Mouse (Mus musculus): ENCODE measurements around the gene Tnni1. TPM values are rescaled to one million over a fixed set of nuclear protein-coding genes. Genes with fewer than 3 reads are reported as not detected.

Gene Tnni1
- polyA plus RNA-seq, 1 experiment, result 1.3 TPM

GRCm38 (mm10) chr1:135735460-135735859 lies 43.8 kb upstream of the Tnni1 start:
- DNase-seq (ENCODE audit: low read depth in 1 of 2, low spot score in 2 of 2), result no peak
- no peaks in the 10 kb centered on the region for H3K27me3 ChIP-seq (ENCODE audit: control insufficient read depth, insufficient read depth, low read length)
- 78% methylated on average over 6 of the region's 6 CpGs for WGBS
- H3K36me3 ChIP-seq (ENCODE audit: control insufficient read depth, insufficient read depth, low read length), result no peaks in the 10 kb centered on the region
- no peak for TF ChIP-seq POLR2A (IDR thresholded peaks at IDR 0.05; ENCODE audit: low read depth, low read length)
- no peak for TF ChIP-seq CTCF (IDR thresholded peaks at IDR 0.05; ENCODE audit: extremely low read depth, insufficient read depth, insufficient read length, insufficient replicate concordance)
- H3K27ac ChIP-seq (ENCODE audit: insufficient read depth, low read length), result peak overlapping the region; percentile 43; the same call in 1 of the 2 replicates
- no peak overlapping the region for H3K4me3 ChIP-seq (ENCODE audit: extremely low read depth, insufficient read depth, insufficient read length)
- H3K4me1 ChIP-seq (ENCODE audit: control insufficient read depth, insufficient read depth, insufficient read length), result peaks cover under 1% of the 10 kb centered on the region; the same call in 1 of the 2 replicates

GRCm38 (mm10) chr1:135744987-135745386 lies 34.2 kb upstream of the Tnni1 start:
- Histone ChIP-seq H3K4me1 (ENCODE audit: control insufficient read depth, insufficient read depth, insufficient read length) (no peaks in the 10 kb centered on the region; the same call in 1 of the 2 replicates), H3K27ac (ENCODE audit: insufficient read depth, low read length) (no peak overlapping the region), H3K36me3 (ENCODE audit: control insufficient read depth, insufficient read depth, low read length) (peaks cover 15% of the 10 kb centered on the region), H3K4me3 (ENCODE audit: extremely low read depth, insufficient read depth, insufficient read length) (no peak overlapping the region), H3K27me3 (ENCODE audit: control insufficient read depth, insufficient read depth, low read length) (no peaks in the 10 kb centered on the region)
- no peak for DNase-seq (ENCODE audit: low read depth in 1 of 2, low spot score in 2 of 2)
- WGBS, result 91% methylated on average over 7 of the region's 7 CpGs
- TF ChIP-seq POLR2A (IDR thresholded peaks at IDR 0.05; ENCODE audit: low read depth, low read length) (no peak), CTCF (IDR thresholded peaks at IDR 0.05; ENCODE audit: extremely low read depth, insufficient read depth, insufficient read length, insufficient replicate concordance) (no peak)

DNA sequence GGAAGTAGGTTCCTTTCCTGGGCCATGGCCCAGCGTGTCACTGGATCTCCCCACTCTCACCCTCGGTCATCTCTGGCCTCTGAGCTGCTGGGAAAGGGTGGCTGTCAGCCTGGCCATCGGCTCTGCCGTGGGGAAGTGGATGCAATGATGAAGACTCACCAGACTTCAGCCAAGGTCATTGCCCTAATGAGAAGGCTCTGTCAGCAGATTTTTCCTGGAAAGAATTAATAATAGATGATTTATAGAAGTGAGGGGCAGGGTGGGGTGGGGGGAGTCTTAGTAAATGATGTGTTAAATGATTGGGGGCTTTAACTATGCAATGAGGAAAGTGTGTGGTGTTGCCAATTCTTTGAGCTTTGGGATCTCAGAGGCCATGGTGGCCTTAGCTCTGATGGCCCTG lies 33.0 kb upstream of the Tnni1 start:
- TF ChIP-seq POLR2A (IDR thresholded peaks at IDR 0.05; ENCODE audit: low read depth, low read length), result no peak
- no peak for TF ChIP-seq CTCF (IDR thresholded peaks at IDR 0.05; ENCODE audit: extremely low read depth, insufficient read depth, insufficient read length, insufficient replicate concordance)
- WGBS, result 87% methylated on average over 4 of the region's 4 CpGs

GRCm38 (mm10) chr1:135752737-135753348 lies 26.4 kb upstream of the Tnni1 start:
- peaks cover 10% of the 10 kb centered on the region for H3K36me3 ChIP-seq (ENCODE audit: control insufficient read depth, insufficient read depth, low read length)
- H3K27me3 ChIP-seq (ENCODE audit: control insufficient read depth, insufficient read depth, low read length), result no peaks in the 10 kb centered on the region
- peak; percentile 85 to 87 for DNase-seq (ENCODE audit: low read depth in 1 of 2, low spot score in 2 of 2)
- no peaks in the 10 kb centered on the region for H3K4me1 ChIP-seq (ENCODE audit: control insufficient read depth, insufficient read depth, insufficient read length)
- H3K27ac ChIP-seq (ENCODE audit: insufficient read depth, low read length), result no peak overlapping the region
- H3K4me3 ChIP-seq (ENCODE audit: extremely low read depth, insufficient read depth, insufficient read length), result no peak overlapping the region
- peak; percentile 99 for TF ChIP-seq CTCF (IDR thresholded peaks at IDR 0.05; ENCODE audit: extremely low read depth, insufficient read depth, insufficient read length, insufficient replicate concordance)
- no peak for TF ChIP-seq POLR2A (IDR thresholded peaks at IDR 0.05; ENCODE audit: low read depth, low read length)
- WGBS, result 12% methylated on average over 10 of the region's 10 CpGs

More for the DNA sequence above, 33.0 kb upstream of the Tnni1 start:
- DNase-seq (ENCODE audit: low read depth in 1 of 2, low spot score in 2 of 2), result no peak
- Histone ChIP-seq H3K27ac (ENCODE audit: insufficient read depth, low read length) (no peak overlapping the region), H3K4me1 (ENCODE audit: control insufficient read depth, insufficient read depth, insufficient read length) (no peaks in the 10 kb centered on the region; the same call in 1 of the 2 replicates), H3K4me3 (ENCODE audit: extremely low read depth, insufficient read depth, insufficient read length) (no peak overlapping the region), H3K36me3 (ENCODE audit: control insufficient read depth, insufficient read depth, low read length) (peaks cover 23% of the 10 kb centered on the region), H3K27me3 (ENCODE audit: control insufficient read depth, insufficient read depth, low read length) (no peaks in the 10 kb centered on the region)

- Histone ChIP-seq H3K36me3 (ENCODE audit: control insufficient read depth, insufficient read depth, low read length) (peaks cover 8% of the 10 kb centered on the region), H3K27me3 (ENCODE audit: control insufficient read depth, insufficient read depth, low read length) (no peaks in the 10 kb centered on the region), H3K27ac (ENCODE audit: insufficient read depth, low read length) (no peak overlapping the region), H3K4me1 (ENCODE audit: control insufficient read depth, insufficient read depth, insufficient read length) (no peaks in the 10 kb centered on the region), H3K4me3 (ENCODE audit: extremely low read depth, insufficient read depth, insufficient read length) (no peak overlapping the region)
- no peak for DNase-seq (ENCODE audit: low read depth in 1 of 2, low spot score in 2 of 2)
- no peak for TF ChIP-seq CTCF (IDR thresholded peaks at IDR 0.05; ENCODE audit: extremely low read depth, insufficient read depth, insufficient read length, insufficient replicate concordance)
- 75% methylated on average over 9 of the region's 9 CpGs for WGBS
Measured at GRCm38 (mm10) chr1:135755287-135755686, 23.9 kb upstream of the Tnni1 start.

GRCm38 (mm10) chr1:135755913-135756312 lies 23.3 kb upstream of the Tnni1 start:
- Histone ChIP-seq H3K36me3 (ENCODE audit: control insufficient read depth, insufficient read depth, low read length) (peaks cover 3% of the 10 kb centered on the region; the same call in 1 of the 2 replicates), H3K4me1 (ENCODE audit: control insufficient read depth, insufficient read depth, insufficient read length) (no peaks in the 10 kb centered on the region), H3K27ac (ENCODE audit: insufficient read depth, low read length) (no peak overlapping the region), H3K4me3 (ENCODE audit: extremely low read depth, insufficient read depth, insufficient read length) (no peak overlapping the region), H3K27me3 (ENCODE audit: control insufficient read depth, insufficient read depth, low read length) (no peaks in the 10 kb centered on the region)
- no peak for DNase-seq (ENCODE audit: low read depth in 1 of 2, low spot score in 2 of 2)
- TF ChIP-seq CTCF (IDR thresholded peaks at IDR 0.05; ENCODE audit: extremely low read depth, insufficient read depth, insufficient read length, insufficient replicate concordance) (no peak), POLR2A (IDR thresholded peaks at IDR 0.05; ENCODE audit: low read depth, low read length) (no peak)
- WGBS, result 78% methylated on average over 3 of the region's 3 CpGs

- TF ChIP-seq POLR2A (IDR thresholded peaks at IDR 0.05; ENCODE audit: low read depth, low read length) (no peak), CTCF (IDR thresholded peaks at IDR 0.05; ENCODE audit: extremely low read depth, insufficient read depth, insufficient read length, insufficient replicate concordance) (no peak)
- no peak for DNase-seq (ENCODE audit: low read depth in 1 of 2, low spot score in 2 of 2)
- H3K4me1 ChIP-seq (ENCODE audit: control insufficient read depth, insufficient read depth, insufficient read length), result no peaks in the 10 kb centered on the region
- H3K27ac ChIP-seq (ENCODE audit: insufficient read depth, low read length), result no peak overlapping the region
- H3K4me3 ChIP-seq (ENCODE audit: extremely low read depth, insufficient read depth, insufficient read length), result no peak overlapping the region
- H3K27me3 ChIP-seq (ENCODE audit: control insufficient read depth, insufficient read depth, low read length), result no peaks in the 10 kb centered on the region
- H3K36me3 ChIP-seq (ENCODE audit: control insufficient read depth, insufficient read depth, low read length), result no peaks in the 10 kb centered on the region
- 81% methylated on average over 8 of the region's 8 CpGs for WGBS
Measured at GRCm38 (mm10) chr1:135757287-135757686, 21.9 kb upstream of the Tnni1 start.
